Mouse (Mus musculus): ENCODE measurements around the gene Aebp1. TPM values are rescaled to one million over a fixed set of nuclear protein-coding genes. Genes with fewer than 3 reads are reported as not detected.

Aebp1 gene
- polyA plus RNA-seq, 1 experiment from 2014 or later = 12.6 TPM

GRCm38 (mm10) chr11:5918111-5918510, 56.4 kb downstream of the Aebp1 start:
- 72% methylated on average over 2 of the region's 2 CpGs for WGBS

GRCm38 (mm10) chr11:5919606-5920005, 57.9 kb downstream of the Aebp1 start:
- ATAC-seq = no peak
- WGBS = 96% methylated on average over 4 of the region's 4 CpGs
- Histone ChIP-seq H3K27ac (ENCODE audit: low read length) (no peak overlapping the region), H3K9me3 (ENCODE audit: control insufficient read depth, low read length) (no peaks in the 10 kb centered on the region), H3K4me1 (replicated peaks; ENCODE audit: control insufficient read depth, insufficient read depth, low read length) (no peaks in the 10 kb centered on the region), H3K27me3 (replicated peaks; ENCODE audit: control insufficient read depth, insufficient read depth, low read length) (no peaks in the 10 kb centered on the region), H3K4me2 (ENCODE audit: low read length) (no peak overlapping the region), H3K9ac (replicated peaks; ENCODE audit: low read depth, low read length) (no peak overlapping the region), H3K4me3 (replicated peaks; ENCODE audit: low read length) (no peak overlapping the region), H3K36me3 (ENCODE audit: control insufficient read depth, insufficient read depth) (no peaks in the 10 kb centered on the region)

More at GRCm38 (mm10) chr11:5918111-5918510, 56.4 kb downstream of the Aebp1 start:
- ATAC-seq = no peak
- Histone ChIP-seq H3K9ac (replicated peaks; ENCODE audit: low read depth, low read length) (no peak overlapping the region), H3K4me2 (ENCODE audit: low read length) (no peak overlapping the region), H3K4me1 (replicated peaks; ENCODE audit: control insufficient read depth, insufficient read depth, low read length) (no peaks in the 10 kb centered on the region), H3K27ac (ENCODE audit: low read length) (no peak overlapping the region), H3K36me3 (ENCODE audit: control insufficient read depth, insufficient read depth) (no peaks in the 10 kb centered on the region), H3K4me3 (replicated peaks; ENCODE audit: low read length) (no peak overlapping the region), H3K9me3 (ENCODE audit: control insufficient read depth, low read length) (no peaks in the 10 kb centered on the region), H3K27me3 (replicated peaks; ENCODE audit: control insufficient read depth, insufficient read depth, low read length) (no peaks in the 10 kb centered on the region)

GRCm38 (mm10) chr11:5920323-5920960, 58.7 kb downstream of the Aebp1 start:
- H3K4me3 ChIP-seq (replicated peaks; ENCODE audit: low read length) = no peak overlapping the region
- no peaks in the 10 kb centered on the region for H3K36me3 ChIP-seq (ENCODE audit: control insufficient read depth, insufficient read depth)
- no peaks in the 10 kb centered on the region for H3K4me1 ChIP-seq (replicated peaks; ENCODE audit: control insufficient read depth, insufficient read depth, low read length)
- ATAC-seq = no peak
- H3K4me2 ChIP-seq (ENCODE audit: low read length) = no peak overlapping the region
- no peak overlapping the region for H3K27ac ChIP-seq (ENCODE audit: low read length)
- H3K9me3 ChIP-seq (ENCODE audit: control insufficient read depth, low read length) = no peaks in the 10 kb centered on the region
- no peak overlapping the region for H3K9ac ChIP-seq (replicated peaks; ENCODE audit: low read depth, low read length)
- H3K27me3 ChIP-seq (replicated peaks; ENCODE audit: control insufficient read depth, insufficient read depth, low read length) = no peaks in the 10 kb centered on the region
- 36% methylated on average over 17 of the region's 17 CpGs for WGBS

Other genes starting within 250 kb of the Aebp1 start
- gene Mrps24, start 146.3 kb upstream of the Aebp1 start, polyA plus RNA-seq (2015; fragmentation: Nextera tagmentation; extraction: Ambion mirVana) = 168 and 171 TPM in 2 replicates
- 35.2 TPM in 2 replicates for gene Urgcp, start 99.6 kb upstream of the Aebp1 start, polyA plus RNA-seq (2015; fragmentation: Nextera tagmentation; extraction: Ambion mirVana)
- 139 and 141 TPM in 2 replicates for gene Dbnl, start 73.5 kb upstream of the Aebp1 start, polyA plus RNA-seq (2015; fragmentation: Nextera tagmentation; extraction: Ambion mirVana)
- gene Pgam2, start 58.2 kb upstream of the Aebp1 start, polyA plus RNA-seq (2015; fragmentation: Nextera tagmentation; extraction: Ambion mirVana) = 1.9 and 2.4 TPM in 2 replicates
- 8.7 and 8.8 TPM in 2 replicates for gene Polm, start 23.9 kb upstream of the Aebp1 start, polyA plus RNA-seq (2015; fragmentation: Nextera tagmentation; extraction: Ambion mirVana)
- gene Pold2, start 16.3 kb downstream of the Aebp1 start, polyA plus RNA-seq (2015; fragmentation: Nextera tagmentation; extraction: Ambion mirVana) = 72.1 and 75.8 TPM in 2 replicates
- not detected in 2 replicates for gene Myl7, start 36.8 kb downstream of the Aebp1 start, polyA plus RNA-seq (2015; fragmentation: Nextera tagmentation; extraction: Ambion mirVana)
- gene Gck, start 88.1 kb downstream of the Aebp1 start, polyA plus RNA-seq (2015; fragmentation: Nextera tagmentation; extraction: Ambion mirVana) = 5.5 and 8.2 TPM in 2 replicates
- 93.4 and 111 TPM in 2 replicates for gene Ykt6, start 93.7 kb downstream of the Aebp1 start, polyA plus RNA-seq (2015; fragmentation: Nextera tagmentation; extraction: Ambion mirVana)
- 163 and 171 TPM in 2 replicates for gene Camk2b, start 204.4 kb downstream of the Aebp1 start, polyA plus RNA-seq (2015; fragmentation: Nextera tagmentation; extraction: Ambion mirVana)

Measured in forebrain, embryonic 16.5 days (tissue).